Comparison of ENCODE assay signal across 7 mouse cellular contexts in genomic region chr2:124334655-124335054, GRCm38 (mm10).
DNase-seq lines count a peak whose midpoint lies in the region; ATAC-seq and TF ChIP-seq lines count a peak whose summit lies in the region.
"Not testable (repeated sequence)": the region's sequence is repeated elsewhere in the genome, so short reads cannot be mapped to it uniquely, and the experiment has no call there.

No protein-coding gene starts in this region.

- H3K27ac ChIP-seq in embryonic facial prominence, embryonic 11.5 days (replicated peaks; ENCODE audit: low read depth, low read length); gastrocnemius, adult 2 months; kidney, postnatal 0 days; midbrain, postnatal 0 days (ENCODE audit: low read depth, low read length): not testable (repeated sequence)

- H3K4me2 ChIP-seq in embryonic facial prominence, embryonic 11.5 days (ENCODE audit: low read depth, low read length); kidney, postnatal 0 days (ENCODE audit: low read length); midbrain, postnatal 0 days (ENCODE audit: low read depth, low read length, poor library complexity, severe bottlenecking): not testable (repeated sequence)

- intact Hi-C loops in gastrocnemius, adult 2 months (cut with DNase I), result not testable (repeated sequence)

- not testable (repeated sequence) for H3K27me3 ChIP-seq in embryonic facial prominence, embryonic 11.5 days (ENCODE audit: control insufficient read depth, insufficient read depth, low read length); kidney, postnatal 0 days (ENCODE audit: insufficient read depth, low read length); midbrain, postnatal 0 days (ENCODE audit: insufficient read depth, low read length)

- not testable (repeated sequence) for H3K9ac ChIP-seq in embryonic facial prominence, embryonic 11.5 days (replicated peaks; ENCODE audit: low read length); kidney, postnatal 0 days (ENCODE audit: low read depth, low read length); midbrain, postnatal 0 days (replicated peaks; ENCODE audit: low read length, poor library complexity, severe bottlenecking)

- TF ChIP-seq CTCF in gastrocnemius, adult 2 months (IDR thresholded peaks at IDR 0.05), result peak; percentile 30
- TF ChIP-seq CTCF in kidney, postnatal 0 days (IDR thresholded peaks at IDR 0.05; ENCODE audit: low read depth), result 0 out of 2 replicates have a peak, but pooled peaks have one; percentile 27
- peak; percentile 39 for TF ChIP-seq CTCF in midbrain, postnatal 0 days (IDR thresholded peaks at IDR 0.05)

- not testable (repeated sequence) for ATAC-seq in embryonic facial prominence, embryonic 11.5 days (replicated peaks; ENCODE audit: insufficient number of reproducible peaks, low FRiP score, low TSS enrichment, low read depth); kidney, postnatal 0 days (replicated peaks; ENCODE audit: low FRiP score, low read depth); midbrain, postnatal 0 days (ENCODE audit: low FRiP score)

- H3K9me3 ChIP-seq in embryonic facial prominence, embryonic 11.5 days (replicated peaks; ENCODE audit: control insufficient read depth, low read length); kidney, postnatal 0 days (replicated peaks; ENCODE audit: low read length); midbrain, postnatal 0 days (ENCODE audit: low read length): not testable (repeated sequence)

- H3K4me3 ChIP-seq in embryonic facial prominence, embryonic 11.5 days (ENCODE audit: low read depth, low read length); gastrocnemius, adult 2 months; kidney, postnatal 0 days (replicated peaks; ENCODE audit: low read depth, low read length); midbrain, postnatal 0 days (ENCODE audit: low read depth, low read length): not testable (repeated sequence)

- H3K36me3 ChIP-seq in embryonic facial prominence, embryonic 11.5 days (replicated peaks; ENCODE audit: control insufficient read depth, insufficient read depth, low read depth, low read length); kidney, postnatal 0 days (ENCODE audit: insufficient read depth, low read length); midbrain, postnatal 0 days (ENCODE audit: insufficient read depth, low read length): not testable (repeated sequence)

- DNase-seq in ES-CJ7 (ENCODE audit: low read depth, low spot score), result peak; percentile 7
- peak; percentile 12 for DNase-seq in adrenal gland, adult 2 months
- peak; percentile 7 for DNase-seq in embryonic facial prominence, embryonic 11.5 days (ENCODE audit: low spot score)
- not testable (repeated sequence) for DNase-seq in gastrocnemius, adult 2 months; kidney, postnatal 0 days (ENCODE audit: low spot score)
- peak; percentile 10 for DNase-seq in lung, postnatal 10 days
- peak; percentile 20 for DNase-seq in midbrain, postnatal 0 days (ENCODE audit: low spot score)

- H3K4me1 ChIP-seq in embryonic facial prominence, embryonic 11.5 days (ENCODE audit: control insufficient read depth, insufficient read depth, low read length); kidney, postnatal 0 days (replicated peaks; ENCODE audit: insufficient read depth, low read length); midbrain, postnatal 0 days (ENCODE audit: insufficient read depth, low read length): not testable (repeated sequence)

- 64% methylated on average over 2 of the region's 2 CpGs for WGBS in embryonic facial prominence, embryonic 11.5 days
- WGBS in kidney, postnatal 0 days, result 54% methylated on average over 2 of the region's 2 CpGs
- 91% methylated on average over 2 of the region's 2 CpGs for WGBS in midbrain, postnatal 0 days
